Mouse (Mus musculus): ENCODE measurements at regions not wholly inside any gene's neighbourhood (a gene's known extent, or its start where the extent isn't known, plus 50 kb on each side); places are given as distances from the start of the nearest gene placed in this dataset.

DNA sequence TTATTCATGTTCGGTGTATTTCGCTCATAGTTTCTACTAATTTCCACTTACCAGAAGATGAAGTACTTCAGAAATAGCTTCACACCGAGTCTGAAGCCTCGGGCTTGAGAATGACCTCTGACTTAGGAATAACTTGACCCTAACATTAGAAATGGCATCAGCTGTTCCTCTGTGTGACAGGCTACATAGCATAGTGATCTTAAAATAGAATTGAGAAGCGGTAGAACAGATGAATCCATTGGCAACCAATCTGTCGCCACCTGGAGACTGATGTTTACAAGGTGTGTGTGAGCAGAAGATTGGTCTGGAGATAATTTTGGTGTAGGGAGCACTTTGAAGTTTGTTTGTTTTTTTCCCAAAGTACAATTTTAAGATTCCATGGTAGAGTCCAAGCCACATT lies 60.9 kb upstream of the Ahi1 start:
- H3K4me1 ChIP-seq (ENCODE audit: control insufficient read depth, insufficient read depth, low read length), result no peaks in the 10 kb centered on the region
- no peak for DNase-seq
- H3K27ac ChIP-seq (ENCODE audit: insufficient read depth, low read length), result no peak overlapping the region
- WGBS, result 83% methylated on average over 6 of the region's 6 CpGs
- no peak overlapping the region for H3K4me3 ChIP-seq (replicated peaks; ENCODE audit: insufficient read depth, low read depth, low read length)
- no peak for TF ChIP-seq POLR2A (IDR thresholded peaks at IDR 0.05; ENCODE audit: borderline replicate concordance, insufficient read depth, low read length)
- no peak for TF ChIP-seq CTCF (IDR thresholded peaks at IDR 0.05; ENCODE audit: borderline replicate concordance, insufficient read depth, low read depth, low read length)
- no peaks in the 10 kb centered on the region for H3K27me3 ChIP-seq (ENCODE audit: control insufficient read depth, insufficient read depth, low read length)

DNA sequence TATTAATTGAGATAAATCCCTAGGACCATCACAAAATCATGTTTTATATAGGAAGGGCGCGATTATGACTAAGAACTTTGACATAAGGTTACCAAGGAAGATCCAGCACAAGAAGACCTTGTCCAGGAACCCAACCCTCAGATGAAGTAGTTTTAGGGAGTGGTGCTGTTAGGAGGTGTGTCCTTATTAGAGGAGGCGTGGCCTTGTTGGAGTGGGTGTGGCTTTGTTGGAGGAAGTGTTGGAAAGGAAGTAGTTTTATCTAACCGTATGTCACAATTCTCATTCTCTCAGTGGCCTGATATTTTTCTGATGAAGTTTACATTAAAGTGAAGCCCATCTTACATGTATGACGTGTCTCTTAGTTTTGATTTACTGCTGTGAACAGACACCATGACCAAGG lies 68.7 kb upstream of the Ahi1 start:
- TF ChIP-seq CTCF (IDR thresholded peaks at IDR 0.05; ENCODE audit: borderline replicate concordance, insufficient read depth, low read depth, low read length) (no peak), POLR2A (IDR thresholded peaks at IDR 0.05; ENCODE audit: borderline replicate concordance, insufficient read depth, low read length) (no peak)
- H3K4me1 ChIP-seq (ENCODE audit: control insufficient read depth, insufficient read depth, low read length), result no peaks in the 10 kb centered on the region
- WGBS, result 85% methylated on average over 5 of the region's 5 CpGs
- DNase-seq, result no peak
- no peak overlapping the region for H3K4me3 ChIP-seq (replicated peaks; ENCODE audit: insufficient read depth, low read depth, low read length)
- no peaks in the 10 kb centered on the region for H3K27me3 ChIP-seq (ENCODE audit: control insufficient read depth, insufficient read depth, low read length)
- H3K27ac ChIP-seq (ENCODE audit: insufficient read depth, low read length), result no peak overlapping the region

DNA sequence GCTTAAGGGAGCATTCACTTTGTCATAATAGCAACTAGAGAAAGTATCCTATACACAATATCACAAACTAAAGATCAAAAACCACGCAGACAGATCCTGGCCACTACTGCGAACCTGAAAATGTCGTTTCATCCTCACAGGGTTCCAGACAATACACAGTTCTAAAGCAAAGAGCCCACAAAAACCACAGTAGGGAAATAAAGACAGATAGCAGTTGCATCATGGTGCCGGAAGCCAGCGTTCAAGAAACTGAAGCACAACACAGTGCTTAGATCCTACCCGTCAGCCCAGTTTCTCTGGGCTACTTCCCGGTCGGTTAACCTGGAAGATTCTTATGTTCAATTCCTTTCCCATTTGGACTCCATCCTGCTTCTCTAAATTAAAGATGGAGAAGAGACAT lies 69.7 kb upstream of the Ahi1 start:
- no peak overlapping the region for H3K4me3 ChIP-seq (replicated peaks; ENCODE audit: insufficient read depth, low read depth, low read length)
- no peak for DNase-seq
- no peaks in the 10 kb centered on the region for H3K27me3 ChIP-seq (ENCODE audit: control insufficient read depth, insufficient read depth, low read length)
- H3K27ac ChIP-seq (ENCODE audit: insufficient read depth, low read length), result no peak overlapping the region
- 95% methylated on average over 8 of the region's 8 CpGs for WGBS
- TF ChIP-seq CTCF (IDR thresholded peaks at IDR 0.05; ENCODE audit: borderline replicate concordance, insufficient read depth, low read depth, low read length) (no peak), POLR2A (IDR thresholded peaks at IDR 0.05; ENCODE audit: borderline replicate concordance, insufficient read depth, low read length) (no peak)
- H3K4me1 ChIP-seq (ENCODE audit: control insufficient read depth, insufficient read depth, low read length), result no peaks in the 10 kb centered on the region

DNA sequence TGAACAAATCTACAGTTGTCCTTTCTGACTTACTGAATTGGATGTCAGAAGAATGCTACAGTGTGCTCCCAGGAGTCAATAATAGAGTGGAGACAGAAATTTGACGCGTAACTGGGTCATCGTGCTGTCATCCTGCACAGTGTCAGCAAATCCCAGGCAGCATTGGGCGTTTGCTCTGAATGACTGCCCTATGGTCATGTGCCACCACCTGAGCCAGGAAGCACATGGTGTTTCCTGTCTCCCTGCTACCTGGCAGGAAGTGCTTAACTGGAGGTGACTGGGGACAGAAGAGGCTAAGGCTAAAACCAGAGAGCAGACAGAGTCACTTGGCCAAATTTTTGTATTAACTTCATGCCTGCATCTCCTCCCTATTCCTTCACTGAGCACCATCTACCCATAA lies 72.1 kb upstream of the Ahi1 start:
- DNase-seq, result no peak
- H3K4me1 ChIP-seq (ENCODE audit: control insufficient read depth, insufficient read depth, low read length), result no peaks in the 10 kb centered on the region
- WGBS, result 81% methylated on average over 4 of the region's 4 CpGs
- no peak overlapping the region for H3K27ac ChIP-seq (ENCODE audit: insufficient read depth, low read length)
- no peaks in the 10 kb centered on the region for H3K27me3 ChIP-seq (ENCODE audit: control insufficient read depth, insufficient read depth, low read length)
- no peak overlapping the region for H3K4me3 ChIP-seq (replicated peaks; ENCODE audit: insufficient read depth, low read depth, low read length)
- TF ChIP-seq CTCF (IDR thresholded peaks at IDR 0.05; ENCODE audit: borderline replicate concordance, insufficient read depth, low read depth, low read length) (no peak), POLR2A (IDR thresholded peaks at IDR 0.05; ENCODE audit: borderline replicate concordance, insufficient read depth, low read length) (no peak)

GRCm38 (mm10) chr10:20879482-20879881 lies 72.9 kb upstream of the Ahi1 start:
- 62% methylated on average over 8 of the region's 8 CpGs for WGBS
- Histone ChIP-seq H3K27me3 (ENCODE audit: control insufficient read depth, insufficient read depth, low read length) (no peaks in the 10 kb centered on the region), H3K4me1 (ENCODE audit: control insufficient read depth, insufficient read depth, low read length) (no peaks in the 10 kb centered on the region), H3K4me3 (replicated peaks; ENCODE audit: insufficient read depth, low read depth, low read length) (no peak overlapping the region), H3K27ac (ENCODE audit: insufficient read depth, low read length) (no peak overlapping the region)
- TF ChIP-seq CTCF (IDR thresholded peaks at IDR 0.05; ENCODE audit: borderline replicate concordance, insufficient read depth, low read depth, low read length) (no peak), POLR2A (IDR thresholded peaks at IDR 0.05; ENCODE audit: borderline replicate concordance, insufficient read depth, low read length) (no peak)
- no peak for DNase-seq

- no peak for TF ChIP-seq POLR2A (IDR thresholded peaks at IDR 0.05; ENCODE audit: borderline replicate concordance, insufficient read depth, low read length)
- TF ChIP-seq CTCF (IDR thresholded peaks at IDR 0.05; ENCODE audit: borderline replicate concordance, insufficient read depth, low read depth, low read length), result no peak
- no peak for DNase-seq
- Histone ChIP-seq H3K27me3 (ENCODE audit: control insufficient read depth, insufficient read depth, low read length) (no peaks in the 10 kb centered on the region), H3K27ac (ENCODE audit: insufficient read depth, low read length) (no peak overlapping the region), H3K4me1 (ENCODE audit: control insufficient read depth, insufficient read depth, low read length) (no peaks in the 10 kb centered on the region), H3K4me3 (replicated peaks; ENCODE audit: insufficient read depth, low read depth, low read length) (no peak overlapping the region)
- WGBS, result 93% methylated on average over 12 of the region's 12 CpGs
These were observed 85.3 kb upstream of the Ahi1 start for GRCm38 (mm10) chr10:20867076-20867475.

DNA sequence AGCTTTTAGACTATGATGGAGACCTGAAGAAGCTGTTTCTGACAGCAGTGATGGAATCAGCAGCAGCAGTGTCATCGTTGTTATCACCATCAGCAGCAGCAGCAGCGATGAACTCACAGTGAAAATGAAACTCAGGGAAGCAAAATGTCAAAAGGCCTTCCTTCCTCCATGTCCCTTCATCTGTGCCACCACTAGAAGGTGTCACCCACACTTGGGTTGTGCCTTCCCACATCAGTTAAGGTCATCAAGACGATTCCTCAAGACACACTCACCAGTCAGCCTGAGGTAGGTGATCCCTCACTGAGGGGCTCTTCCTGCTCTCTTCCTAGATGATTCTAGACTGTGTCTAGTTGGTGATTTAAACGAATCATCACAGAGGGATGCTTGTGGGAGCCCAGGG lies 87.3 kb upstream of the Ahi1 start:
- no peak for TF ChIP-seq POLR2A (IDR thresholded peaks at IDR 0.05; ENCODE audit: borderline replicate concordance, insufficient read depth, low read length)
- TF ChIP-seq CTCF (IDR thresholded peaks at IDR 0.05; ENCODE audit: borderline replicate concordance, insufficient read depth, low read depth, low read length), result no peak
- no peak for DNase-seq
- no peak overlapping the region for H3K4me3 ChIP-seq (replicated peaks; ENCODE audit: insufficient read depth, low read depth, low read length)
- WGBS, result 63% methylated on average over 4 of the region's 4 CpGs
- no peaks in the 10 kb centered on the region for H3K4me1 ChIP-seq (ENCODE audit: control insufficient read depth, insufficient read depth, low read length)
- H3K27me3 ChIP-seq (ENCODE audit: control insufficient read depth, insufficient read depth, low read length), result no peaks in the 10 kb centered on the region
- H3K27ac ChIP-seq (ENCODE audit: insufficient read depth, low read length), result no peak overlapping the region

- Histone ChIP-seq H3K4me1 (ENCODE audit: control insufficient read depth, insufficient read depth, low read length) (no peaks in the 10 kb centered on the region), H3K4me3 (replicated peaks; ENCODE audit: insufficient read depth, low read depth, low read length) (no peak overlapping the region), H3K27ac (ENCODE audit: insufficient read depth, low read length) (no peak overlapping the region), H3K27me3 (ENCODE audit: control insufficient read depth, insufficient read depth, low read length) (no peaks in the 10 kb centered on the region)
- WGBS, result 98% methylated on average over 4 of the region's 4 CpGs
- no peak for DNase-seq
- no peak for TF ChIP-seq POLR2A (IDR thresholded peaks at IDR 0.05; ENCODE audit: borderline replicate concordance, insufficient read depth, low read length)
- TF ChIP-seq CTCF (IDR thresholded peaks at IDR 0.05; ENCODE audit: borderline replicate concordance, insufficient read depth, low read depth, low read length), result no peak
These were observed 94.9 kb upstream of the Ahi1 start for GRCm38 (mm10) chr10:20857413-20857812.

All from cerebellum, adult 2 months (tissue).